Mouse (Mus musculus): ENCODE results near the gene Rab8b. TPM values are rescaled to one million over a fixed set of nuclear protein-coding genes. Genes with fewer than 3 reads are reported as not detected.
"Not testable (repeated sequence)": the region's sequence is repeated elsewhere in the genome, so short reads cannot be mapped to it uniquely, and the experiment has no call there.

Rab8b gene
- polyA plus RNA-seq, 1 experiment from 2014 or later: 27.3 TPM

- ATAC-seq (ENCODE audit: low FRiP score, low TSS enrichment); H3K4me3 ChIP-seq (ENCODE audit: low read length); H3K4me2 ChIP-seq (replicated peaks; ENCODE audit: low read depth, low read length); H3K9ac ChIP-seq (ENCODE audit: low read depth, low read length); H3K9me3 ChIP-seq (ENCODE audit: control insufficient read depth, low read length); H3K4me1 ChIP-seq (ENCODE audit: control insufficient read depth, insufficient read depth, low read length); H3K27me3 ChIP-seq (ENCODE audit: control insufficient read depth, insufficient read depth, low read length); H3K27ac ChIP-seq (ENCODE audit: low read depth, low read length); H3K36me3 ChIP-seq (ENCODE audit: control insufficient read depth, insufficient read depth, low read length): not testable (repeated sequence)
- WGBS: 93% methylated on average over 5 of the region's 5 CpGs
Observed at GRCm38 (mm10) chr9:66913254-66913934, 6.1 kb downstream of the Rab8b start.

- no peak overlapping the region for H3K27ac ChIP-seq (ENCODE audit: low read depth, low read length)
- ATAC-seq (ENCODE audit: low FRiP score, low TSS enrichment): no peak
- H3K4me1 ChIP-seq (ENCODE audit: control insufficient read depth, insufficient read depth, low read length): no peaks in the 10 kb centered on the region
- no peak overlapping the region for H3K4me3 ChIP-seq (ENCODE audit: low read length)
- H3K4me2 ChIP-seq (replicated peaks; ENCODE audit: low read depth, low read length): no peak overlapping the region
- H3K9ac ChIP-seq (ENCODE audit: low read depth, low read length): no peak overlapping the region
- H3K9me3 ChIP-seq (ENCODE audit: control insufficient read depth, low read length): no peaks in the 10 kb centered on the region
- H3K27me3 ChIP-seq (ENCODE audit: control insufficient read depth, insufficient read depth, low read length): no peaks in the 10 kb centered on the region
- H3K36me3 ChIP-seq (ENCODE audit: control insufficient read depth, insufficient read depth, low read length): 0 out of 2 replicates have a peak, but pooled peaks cover 3% of the 10 kb centered on the region
Observed at GRCm38 (mm10) chr9:66912304-66912703, 7.2 kb downstream of the Rab8b start.

GRCm38 (mm10) chr9:66910677-66911076 is 8.8 kb downstream of the Rab8b start:
- Histone ChIP-seq H3K4me3 (ENCODE audit: low read length) (no peak overlapping the region), H3K9ac (ENCODE audit: low read depth, low read length) (no peak overlapping the region), H3K4me1 (ENCODE audit: control insufficient read depth, insufficient read depth, low read length) (no peaks in the 10 kb centered on the region), H3K27me3 (ENCODE audit: control insufficient read depth, insufficient read depth, low read length) (no peaks in the 10 kb centered on the region), H3K27ac (ENCODE audit: low read depth, low read length) (no peak overlapping the region), H3K4me2 (replicated peaks; ENCODE audit: low read depth, low read length) (no peak overlapping the region), H3K36me3 (ENCODE audit: control insufficient read depth, insufficient read depth, low read length) (0 out of 2 replicates have a peak, but pooled peaks cover 3% of the 10 kb centered on the region), H3K9me3 (ENCODE audit: control insufficient read depth, low read length) (no peaks in the 10 kb centered on the region)
- ATAC-seq (ENCODE audit: low FRiP score, low TSS enrichment): no peak
- 95% methylated on average over 5 of the region's 5 CpGs for WGBS

GRCm38 (mm10) chr9:66909922-66910321 is 9.6 kb downstream of the Rab8b start:
- WGBS: 85% methylated on average over 7 of the region's 7 CpGs
- no peak overlapping the region for H3K4me2 ChIP-seq (replicated peaks; ENCODE audit: low read depth, low read length)
- no peak for ATAC-seq (ENCODE audit: low FRiP score, low TSS enrichment)
- no peaks in the 10 kb centered on the region for H3K27me3 ChIP-seq (ENCODE audit: control insufficient read depth, insufficient read depth, low read length)
- H3K27ac ChIP-seq (ENCODE audit: low read depth, low read length): no peak overlapping the region
- H3K4me3 ChIP-seq (ENCODE audit: low read length): no peak overlapping the region
- no peaks in the 10 kb centered on the region for H3K4me1 ChIP-seq (ENCODE audit: control insufficient read depth, insufficient read depth, low read length)
- H3K36me3 ChIP-seq (ENCODE audit: control insufficient read depth, insufficient read depth, low read length): 0 out of 2 replicates have a peak, but pooled peaks cover 1% of the 10 kb centered on the region
- H3K9me3 ChIP-seq (ENCODE audit: control insufficient read depth, low read length): no peaks in the 10 kb centered on the region
- no peak overlapping the region for H3K9ac ChIP-seq (ENCODE audit: low read depth, low read length)

GRCm38 (mm10) chr9:66907746-66908397 is 11.6 kb downstream of the Rab8b start:
- no peaks in the 10 kb centered on the region for H3K27me3 ChIP-seq (ENCODE audit: control insufficient read depth, insufficient read depth, low read length)
- no peak overlapping the region for H3K4me2 ChIP-seq (replicated peaks; ENCODE audit: low read depth, low read length)
- 86% methylated on average over 5 of the region's 5 CpGs for WGBS
- no peaks in the 10 kb centered on the region for H3K36me3 ChIP-seq (ENCODE audit: control insufficient read depth, insufficient read depth, low read length)
- H3K4me3 ChIP-seq (ENCODE audit: low read length): no peak overlapping the region
- no peak overlapping the region for H3K9ac ChIP-seq (ENCODE audit: low read depth, low read length)
- no peak overlapping the region for H3K27ac ChIP-seq (ENCODE audit: low read depth, low read length)
- H3K9me3 ChIP-seq (ENCODE audit: control insufficient read depth, low read length): no peaks in the 10 kb centered on the region
- ATAC-seq (ENCODE audit: low FRiP score, low TSS enrichment): no peak
- no peaks in the 10 kb centered on the region for H3K4me1 ChIP-seq (ENCODE audit: control insufficient read depth, insufficient read depth, low read length)

- no peaks in the 10 kb centered on the region for H3K4me1 ChIP-seq (ENCODE audit: control insufficient read depth, insufficient read depth, low read length)
- no peak overlapping the region for H3K27ac ChIP-seq (ENCODE audit: low read depth, low read length)
- no peaks in the 10 kb centered on the region for H3K27me3 ChIP-seq (ENCODE audit: control insufficient read depth, insufficient read depth, low read length)
- no peaks in the 10 kb centered on the region for H3K9me3 ChIP-seq (ENCODE audit: control insufficient read depth, low read length)
- H3K36me3 ChIP-seq (ENCODE audit: control insufficient read depth, insufficient read depth, low read length): no peaks in the 10 kb centered on the region
- H3K4me2 ChIP-seq (replicated peaks; ENCODE audit: low read depth, low read length): no peak overlapping the region
- 88% methylated on average over 8 of the region's 8 CpGs for WGBS
- no peak overlapping the region for H3K4me3 ChIP-seq (ENCODE audit: low read length)
- ATAC-seq (ENCODE audit: low FRiP score, low TSS enrichment): no peak
- H3K9ac ChIP-seq (ENCODE audit: low read depth, low read length): no peak overlapping the region
Observed at GRCm38 (mm10) chr9:66907126-66907525, 12.4 kb downstream of the Rab8b start.

GRCm38 (mm10) chr9:66905990-66906389 is 13.5 kb downstream of the Rab8b start:
- Histone ChIP-seq H3K4me2 (replicated peaks; ENCODE audit: low read depth, low read length) (no peak overlapping the region), H3K4me3 (ENCODE audit: low read length) (no peak overlapping the region), H3K4me1 (ENCODE audit: control insufficient read depth, insufficient read depth, low read length) (no peaks in the 10 kb centered on the region), H3K9me3 (ENCODE audit: control insufficient read depth, low read length) (no peaks in the 10 kb centered on the region), H3K27me3 (ENCODE audit: control insufficient read depth, insufficient read depth, low read length) (no peaks in the 10 kb centered on the region), H3K9ac (ENCODE audit: low read depth, low read length) (no peak overlapping the region), H3K27ac (ENCODE audit: low read depth, low read length) (no peak overlapping the region), H3K36me3 (ENCODE audit: control insufficient read depth, insufficient read depth, low read length) (no peaks in the 10 kb centered on the region)
- no peak for ATAC-seq (ENCODE audit: low FRiP score, low TSS enrichment)
- WGBS: 66% methylated on average over 9 of the region's 9 CpGs

GRCm38 (mm10) chr9:66899526-66899925 is 20.0 kb downstream of the Rab8b start:
- ATAC-seq (ENCODE audit: low FRiP score, low TSS enrichment): no peak
- WGBS: 72% methylated on average over 4 of the region's 4 CpGs

GRCm38 (mm10) chr9:66899072-66899471 is 20.4 kb downstream of the Rab8b start:
- Histone ChIP-seq H3K27ac (ENCODE audit: low read depth, low read length) (no peak overlapping the region), H3K9me3 (ENCODE audit: control insufficient read depth, low read length) (no peaks in the 10 kb centered on the region), H3K4me1 (ENCODE audit: control insufficient read depth, insufficient read depth, low read length) (no peaks in the 10 kb centered on the region), H3K27me3 (ENCODE audit: control insufficient read depth, insufficient read depth, low read length) (no peaks in the 10 kb centered on the region), H3K4me3 (ENCODE audit: low read length) (no peak overlapping the region), H3K36me3 (ENCODE audit: control insufficient read depth, insufficient read depth, low read length) (no peaks in the 10 kb centered on the region), H3K4me2 (replicated peaks; ENCODE audit: low read depth, low read length) (no peak overlapping the region), H3K9ac (ENCODE audit: low read depth, low read length) (no peak overlapping the region)
- 65% methylated on average over 2 of the region's 2 CpGs for WGBS
- ATAC-seq (ENCODE audit: low FRiP score, low TSS enrichment): no peak

More at GRCm38 (mm10) chr9:66899526-66899925, 20.0 kb downstream of the Rab8b start:
- Histone ChIP-seq H3K4me3 (ENCODE audit: low read length) (no peak overlapping the region), H3K9ac (ENCODE audit: low read depth, low read length) (no peak overlapping the region), H3K36me3 (ENCODE audit: control insufficient read depth, insufficient read depth, low read length) (no peaks in the 10 kb centered on the region), H3K4me2 (replicated peaks; ENCODE audit: low read depth, low read length) (no peak overlapping the region), H3K9me3 (ENCODE audit: control insufficient read depth, low read length) (no peaks in the 10 kb centered on the region), H3K27ac (ENCODE audit: low read depth, low read length) (no peak overlapping the region), H3K4me1 (ENCODE audit: control insufficient read depth, insufficient read depth, low read length) (no peaks in the 10 kb centered on the region), H3K27me3 (ENCODE audit: control insufficient read depth, insufficient read depth, low read length) (no peaks in the 10 kb centered on the region)

Data from kidney, embryonic 14.5 days (tissue).